Mouse (Mus musculus) cortical plate, adult 2 months (tissue): ENCODE measurements around the gene Trmt112. TPM values are rescaled to one million over a fixed set of nuclear protein-coding genes. Genes with fewer than 3 reads are reported as not detected.

ENCODE experiments used
- H3K27ac ChIP-seq: fragments of 200-500 bp; 2 replicates; pipeline ENCODE4 v1.5.1; 2012; ENCODE audit warnings: low read length, control low read depth, inconsistent platforms; ENCODE audit not compliant: insufficient read depth
- H3K4me1 ChIP-seq: fragments of 200-500 bp; 2 replicates; pipeline ENCODE4 v1.6.1; 2011; ENCODE audit warnings: low read length; ENCODE audit not compliant: control insufficient read depth, insufficient read depth
- H3K4me3 ChIP-seq: fragments of 200-500 bp; 2 replicates; pipeline ENCODE4 v1.5.1; 2011; ENCODE audit warnings: mild to moderate bottlenecking, low read length, control low read depth; ENCODE audit not compliant: insufficient read depth
- CTCF ChIP-seq: fragments of 200-500 bp; IDR thresholded peaks from 2 replicates; pipeline ENCODE4 v1.5.1; 2011; ENCODE audit warnings: mild to moderate bottlenecking, control low read depth, low read length; ENCODE audit not compliant: insufficient read depth; ENCODE audit errors: extremely low read depth
- POLR2A ChIP-seq: fragments of 200-500 bp; IDR thresholded peaks from 2 replicates; pipeline ENCODE4 v1.6.1; 2011; ENCODE audit warnings: mild to moderate bottlenecking, low read length, control low read depth; ENCODE audit not compliant: insufficient read depth; ENCODE audit errors: extremely low read depth
- polyA plus RNA-seq: library from polyadenylated mRNA; depleted of rRNA; stranded (reverse); fragments of >200 nt; gene quantifications from 2 replicates; pipeline ENCODE4 v1.2.3, GENCODE M21; 2012

Gene Trmt112
- polyA plus RNA-seq, 1 experiment, result 96.5 TPM

DNA sequence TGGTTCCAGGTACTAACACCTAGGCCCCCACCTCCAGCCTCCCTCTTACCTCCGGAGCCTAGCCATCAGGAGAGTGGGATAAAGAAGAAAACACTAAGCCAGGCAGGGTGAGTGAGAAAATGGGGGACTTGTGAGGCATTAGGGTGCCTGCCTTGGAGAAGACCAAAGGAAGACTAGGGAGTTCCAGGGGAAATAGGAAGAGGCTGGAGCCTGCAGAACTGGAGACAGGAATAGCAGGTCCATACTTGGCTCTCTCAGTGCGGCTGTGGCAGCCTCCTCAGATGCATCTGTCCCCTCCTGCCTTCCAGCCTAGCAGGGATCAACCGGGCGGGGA is 23.6 kb downstream of the Trmt112 start:
- TF ChIP-seq POLR2A (no peak), CTCF (no peak)
- H3K4me3 ChIP-seq, result peak overlapping the region; percentile 38
- H3K4me1 ChIP-seq, result no peaks in the 10 kb centered on the region
- H3K27ac ChIP-seq, result peak overlapping the region; percentile 36

DNA sequence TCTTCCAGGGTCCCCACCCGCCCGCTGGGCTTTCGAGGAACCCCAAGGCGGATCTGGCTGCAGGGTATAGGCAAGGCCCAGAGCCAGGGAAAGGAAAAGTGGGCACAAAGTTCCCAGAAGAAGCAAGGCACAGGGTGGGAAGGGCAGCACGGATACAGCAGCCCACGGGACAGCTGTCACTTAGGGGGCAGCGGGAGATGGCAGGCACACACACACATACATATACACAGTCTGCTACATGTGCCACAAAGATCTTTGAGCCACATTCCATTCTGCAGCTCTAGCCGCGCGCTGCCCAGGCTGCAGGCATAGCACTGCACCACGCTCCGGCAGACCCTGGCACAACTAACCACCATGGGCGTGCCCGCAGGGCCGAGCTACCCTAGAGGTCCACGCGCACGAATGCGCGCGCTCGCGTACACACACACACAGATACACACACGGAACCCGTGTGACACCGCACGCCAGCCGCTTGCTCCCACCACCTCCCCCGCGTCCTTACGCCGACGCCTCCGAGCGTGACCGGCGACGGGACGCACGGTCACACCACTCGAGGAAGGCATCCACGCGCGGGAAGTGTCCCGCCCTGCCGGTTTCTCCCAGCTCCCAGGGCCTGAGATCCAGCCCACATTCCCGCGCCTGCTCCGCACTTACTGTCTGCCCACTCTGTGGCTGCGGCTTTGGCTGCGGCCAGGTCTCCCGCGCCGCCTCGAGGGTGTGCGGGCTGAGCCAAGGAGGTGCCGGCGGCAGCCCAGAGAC is 24.1 kb downstream of the Trmt112 start:
- Histone ChIP-seq H3K27ac (peak overlapping the region; percentile 33), H3K4me3 (peak overlapping the region; percentile 38), H3K4me1 (no peaks in the 10 kb centered on the region)
- TF ChIP-seq CTCF (no peak), POLR2A (peak; percentile 49)

DNA sequence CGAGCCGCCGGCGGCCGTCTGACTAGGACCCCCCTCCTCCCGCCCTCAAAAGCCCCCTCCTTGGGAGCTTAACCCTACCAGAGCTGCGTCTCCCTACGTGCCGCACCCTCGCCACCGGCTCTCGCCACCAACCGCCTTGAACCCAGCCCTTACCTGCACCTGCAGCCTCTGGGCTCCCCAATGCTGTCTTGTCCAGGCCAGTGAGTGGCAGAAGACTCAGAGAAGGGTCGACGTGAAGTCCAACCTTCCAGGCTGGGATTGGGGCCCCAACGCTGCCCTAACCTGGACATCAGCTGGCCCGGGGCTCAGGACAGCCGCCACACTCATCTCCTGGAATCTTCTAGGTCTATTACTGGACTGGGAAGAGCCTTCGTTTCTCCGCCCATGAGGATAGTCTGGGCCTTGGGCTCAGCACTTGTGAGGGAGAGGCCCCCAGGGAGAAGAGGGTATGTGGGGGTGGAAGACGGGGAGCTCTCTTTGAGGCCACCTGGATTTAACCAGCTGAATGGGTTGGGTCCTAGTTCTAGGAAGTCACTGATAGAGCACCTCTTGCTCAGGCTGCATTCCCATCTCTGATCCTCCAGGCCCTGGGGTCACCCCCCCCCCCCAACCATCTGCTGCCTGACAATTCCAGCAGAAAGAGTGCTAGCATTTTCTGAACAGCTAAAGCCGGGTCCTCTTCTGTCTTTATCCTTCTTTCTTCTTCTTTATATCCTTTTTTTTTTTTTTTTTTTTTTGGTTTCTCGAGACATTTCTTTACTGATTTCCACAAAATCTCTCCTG is 24.9 kb downstream of the Trmt112 start, which contains the start of gene Kcnk4:
Kcnk4 (minus strand) TSS at position 321 of the 783 bp plus-strand sequence.
- Histone ChIP-seq H3K4me3 (peak within 1 kb of the TSS; percentile 38), H3K27ac (peak within 1 kb of the TSS; percentile 33), H3K4me1 (no peaks in the 10 kb centered on the region)
- no peak for TF ChIP-seq CTCF
- TF ChIP-seq POLR2A, result no peak

DNA sequence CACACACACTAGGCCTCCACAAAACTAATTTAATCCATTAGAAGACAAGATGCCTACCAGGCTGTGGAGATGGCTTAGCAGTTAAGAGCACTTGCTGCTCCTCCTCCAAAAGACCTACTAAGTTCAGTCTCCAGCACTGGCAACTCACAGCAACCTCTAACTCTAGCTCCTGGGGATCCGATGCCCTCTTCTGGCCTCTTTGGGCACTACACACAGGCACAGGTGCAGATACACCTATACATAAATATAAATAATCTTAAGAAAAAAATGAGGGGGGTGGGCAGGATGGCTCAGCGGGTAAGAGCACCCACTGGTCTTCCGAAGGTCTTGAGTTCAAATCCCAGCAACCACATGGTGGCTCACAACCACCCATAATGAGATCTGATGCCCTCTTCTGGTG is 26.8 kb downstream of the Trmt112 start:
- Histone ChIP-seq H3K4me3 (no peak overlapping the region), H3K4me1 (no peaks in the 10 kb centered on the region), H3K27ac (no peak overlapping the region)
- TF ChIP-seq CTCF (peak; percentile 4; the same call in 1 of the 2 replicates), POLR2A (no peak)

DNA sequence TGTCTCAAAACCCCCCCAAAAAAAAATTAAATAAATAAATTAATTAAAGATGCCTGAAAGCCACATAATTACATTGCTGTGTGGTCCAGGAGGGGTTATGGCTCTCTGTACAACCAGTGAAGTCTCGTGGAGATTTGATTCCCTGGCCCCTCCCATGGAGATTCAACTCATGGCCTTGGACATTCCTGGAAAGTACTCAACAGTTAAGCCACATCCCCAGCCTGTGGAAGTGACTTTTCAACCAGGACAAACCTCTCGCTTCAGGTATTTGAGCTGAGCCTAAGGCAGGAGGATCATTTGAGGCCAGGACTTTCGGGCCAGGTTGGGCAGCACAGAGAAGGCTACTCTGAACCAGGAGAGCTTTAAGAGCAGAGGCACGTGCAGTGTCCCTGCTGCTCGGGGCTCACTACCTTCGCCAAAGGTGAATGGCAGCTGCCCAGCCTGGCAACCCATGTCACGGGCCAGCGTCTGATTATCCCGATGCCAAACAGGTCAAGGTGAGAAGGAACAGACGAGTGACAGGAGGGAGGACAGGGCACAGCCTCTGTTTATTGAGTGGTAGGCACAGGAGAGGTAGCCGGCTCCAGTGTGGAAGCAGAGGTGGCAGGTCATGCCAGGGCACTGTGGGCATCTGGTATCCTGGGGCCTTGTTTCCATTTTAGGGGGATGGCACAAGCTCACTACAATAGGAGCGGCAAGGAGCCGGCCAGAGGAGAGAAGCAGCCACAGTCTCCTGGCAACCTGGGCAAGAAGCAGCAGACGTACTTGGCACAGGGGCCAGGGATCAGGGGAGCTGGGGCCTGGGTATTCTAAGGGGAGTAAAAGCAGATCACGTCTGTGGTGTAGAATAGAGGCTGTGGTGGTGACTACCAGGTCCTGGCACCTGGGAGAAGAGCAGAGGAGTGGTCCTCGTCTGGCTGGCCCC is 28.3 kb downstream of the Trmt112 start:
- H3K4me3 ChIP-seq, result no peak overlapping the region
- no peaks in the 10 kb centered on the region for H3K4me1 ChIP-seq
- H3K27ac ChIP-seq, result no peak overlapping the region
- TF ChIP-seq CTCF (no peak), POLR2A (no peak)

DNA sequence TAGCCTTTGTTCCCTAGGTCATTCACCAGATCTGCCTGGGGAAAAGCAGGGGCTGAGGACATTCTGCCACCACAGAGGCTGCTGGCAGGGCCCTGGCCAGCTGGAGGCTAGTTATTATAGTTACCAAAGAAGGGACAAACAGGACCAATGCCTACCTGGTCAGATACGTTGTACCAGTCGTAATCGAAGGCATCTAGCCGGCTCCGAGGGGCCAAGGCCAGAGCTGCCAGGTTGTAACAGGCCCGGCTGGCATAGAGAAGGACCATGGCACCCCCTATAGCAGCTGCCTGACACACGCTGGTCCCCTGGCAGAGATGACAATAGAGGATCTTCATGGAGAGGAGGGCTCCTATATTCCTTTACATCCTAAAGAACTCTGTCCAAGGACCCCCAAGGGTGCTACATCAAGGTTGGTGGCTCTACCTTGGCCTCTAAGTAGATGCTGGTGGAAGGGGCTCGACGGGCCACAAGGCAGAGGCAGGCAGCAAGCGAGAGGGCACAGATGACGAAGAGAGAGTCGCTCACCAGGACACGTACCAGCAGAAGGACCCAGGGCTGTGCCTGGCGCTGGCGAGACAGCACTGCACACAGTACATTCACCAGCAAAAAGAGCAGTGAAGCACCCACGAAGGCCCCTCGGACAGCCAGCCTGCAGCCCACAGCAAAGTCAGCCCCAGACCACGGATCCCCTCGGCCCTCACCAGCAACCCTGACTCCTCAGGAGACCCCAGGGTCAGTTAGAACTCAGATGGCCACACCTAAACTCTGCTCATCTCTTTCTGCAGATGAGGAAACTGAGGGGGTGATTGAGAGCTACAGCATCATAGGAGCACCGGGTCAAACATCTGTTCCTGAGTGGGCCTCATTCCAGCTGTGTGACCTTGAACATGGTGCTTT is 29.9 kb downstream of the Trmt112 start:
- Histone ChIP-seq H3K4me3 (peak overlapping the region; percentile 96), H3K4me1 (no peaks in the 10 kb centered on the region), H3K27ac (no peak overlapping the region)
- TF ChIP-seq POLR2A, result no peak
- TF ChIP-seq CTCF, result no peak

DNA sequence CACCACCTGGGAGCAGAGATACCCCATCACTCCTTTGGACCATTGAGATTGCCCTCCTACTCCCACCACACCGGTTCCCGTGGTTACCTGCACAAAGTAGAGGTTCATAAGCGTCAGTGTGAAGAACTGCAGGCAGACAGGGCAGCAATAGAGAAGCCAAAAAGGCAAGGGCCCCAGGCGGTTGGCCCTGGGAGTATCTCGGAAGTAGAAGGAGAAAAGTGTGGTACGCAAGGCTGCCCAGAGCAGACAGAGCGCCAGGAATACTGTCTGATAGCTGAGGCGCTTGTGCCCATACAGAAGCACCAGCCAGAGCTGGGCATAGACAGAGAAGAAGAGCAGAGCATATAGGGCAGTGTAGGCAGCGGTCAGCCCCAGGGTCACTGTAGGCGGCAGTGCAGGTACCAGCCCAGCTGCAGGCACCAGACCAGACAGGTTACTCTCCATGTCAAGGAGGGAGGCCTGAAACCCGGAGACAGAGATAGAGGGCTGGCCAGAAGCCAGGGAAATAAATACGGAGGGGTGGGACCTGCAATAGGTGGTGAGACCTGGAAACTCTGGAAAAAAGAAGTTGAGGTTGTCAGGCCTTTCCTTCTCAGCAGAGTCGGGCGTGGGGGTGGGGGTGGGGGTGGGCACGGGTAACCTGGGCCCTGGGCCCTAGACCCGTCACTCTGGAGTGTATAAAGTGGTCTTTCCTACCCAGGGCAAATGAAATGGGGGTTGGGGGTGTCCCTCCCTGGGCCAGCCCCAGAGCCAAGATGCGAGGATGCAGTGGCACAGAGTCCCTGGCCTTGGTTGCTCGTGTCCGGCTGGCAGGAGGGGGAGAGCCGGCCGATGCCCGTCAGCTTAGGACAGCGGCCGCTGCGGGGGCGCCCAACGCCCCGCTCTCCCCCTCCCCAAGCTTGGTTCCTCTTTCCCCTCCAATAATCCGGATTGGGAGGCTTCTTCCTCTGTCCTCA is 31.2 kb downstream of the Trmt112 start:
- 0 out of 2 replicates have a peak, but pooled peaks have one; percentile 5 for TF ChIP-seq POLR2A
- TF ChIP-seq CTCF, result no peak
- Histone ChIP-seq H3K4me3 (peak overlapping the region; percentile 96), H3K4me1 (no peaks in the 10 kb centered on the region), H3K27ac (peak overlapping the region; percentile 47)
